Mouse (Mus musculus) gastrocnemius, postnatal 10 days (tissue): ENCODE measurements at regions not wholly inside any gene's neighbourhood (a gene's known extent, or its start where the extent isn't known, plus 50 kb on each side); places are given as distances from the start of the nearest gene placed in this dataset.

Source experiments
- DNase-seq: peaks from one replicate; pipeline ENCODE4 v3.0.0; 2021; ENCODE audit warnings: mixed read lengths

DNA sequence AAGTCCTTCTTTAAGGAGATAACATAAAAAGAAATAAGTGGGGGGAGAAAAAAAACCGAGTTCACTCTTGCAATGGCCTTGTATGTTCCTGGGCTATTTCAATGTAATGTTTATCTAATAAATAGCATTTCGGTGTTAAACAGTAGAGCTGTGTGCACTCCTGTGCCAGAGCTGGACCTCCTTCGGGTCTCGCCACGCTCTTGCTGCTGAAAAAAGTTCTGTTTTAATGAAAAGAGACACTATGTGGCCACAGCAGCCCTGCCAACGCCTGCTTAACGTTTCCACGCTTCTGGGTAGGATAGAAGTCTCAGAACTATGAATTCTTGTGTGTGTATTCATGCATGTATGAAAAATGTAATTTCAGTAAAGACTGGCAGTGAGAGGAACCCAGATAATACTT lies 50.3 kb upstream of the Prickle1 start:
- DNase-seq: no peak
